In genomic region chr3:122040522-122040921, GRCm38 (mm10) we compare ENCODE assay signal across 17 mouse cellular contexts. TPM values are rescaled to one million over a fixed set of nuclear protein-coding genes. Genes with fewer than 3 reads are reported as not detected.
"Had no signal": no experiment of that assay in that cellular context is flagged by ENCODE, and none has a peak within 500 bp of the region (broad histone marks: within the 10 kb centered on the region; RNA-seq: fewer than 3 reads in every experiment).

No protein-coding gene starts in this region.

- DNase-seq: retina, postnatal 1 day; right cerebral cortex, adult 18-20 months; right cerebral cortex, postnatal 14 days; right cerebral cortex, postnatal 25 days; right cerebral cortex, postnatal 4 days; spleen, adult 18-20 months; thymus, adult 18-20 months; thymus, adult 2 months; thymus, postnatal 14 days; thymus, postnatal 25 days; thymus, postnatal 36 days; thymus, postnatal 4 days had no signal

- H3K36me3 ChIP-seq: neural tube, embryonic 13.5 days; neural tube, embryonic 15.5 days; stomach, embryonic 15.5 days had no signal

- H3K27me3 ChIP-seq: stomach, embryonic 15.5 days had no signal

- H3K4me3 ChIP-seq: neural tube, embryonic 13.5 days; neural tube, embryonic 15.5 days; stomach, embryonic 15.5 days had no signal

- H3K4me2 ChIP-seq: neural tube, embryonic 13.5 days; neural tube, embryonic 15.5 days; stomach, embryonic 15.5 days had no signal

- H3K9me3 ChIP-seq: neural tube, embryonic 13.5 days; neural tube, embryonic 15.5 days; stomach, embryonic 15.5 days had no signal

- H3K9ac ChIP-seq: neural tube, embryonic 13.5 days; neural tube, embryonic 15.5 days; stomach, embryonic 15.5 days had no signal

- H3K27ac ChIP-seq: neural tube, embryonic 13.5 days; neural tube, embryonic 15.5 days; stomach, embryonic 15.5 days; stomach, postnatal 0 days had no signal

RNA-seq across cellular contexts. Expression of gene Abca4, which starts 3.7 kb away (rescaled TPM):
- total RNA-seq: neutrophil, adult 5-6 weeks had no signal
